Mouse (Mus musculus) heart, postnatal 36 days (tissue): Measurements from ENCODE around the gene Gigyf1. TPM values are rescaled to one million over a fixed set of nuclear protein-coding genes. Genes with fewer than 3 reads are reported as not detected.

Experiments used
- DNase-seq, 2 experiments: peaks; one replicate each; pipeline ENCODE4 v3.0.0; 2021 to 2022
- intact Hi-C: fragments of 180-260 bp; cut with DNase I; formaldehyde crosslinking; loops from one replicate; pipeline ENCODE4 v1.15.1; 2025
- total RNA-seq, 2 experiments: library from RNA; stranded (reverse); gene quantifications; 2 replicates each; pipeline ENCODE4 v1.2.3; 2021

The Gigyf1 gene
- total RNA-seq, 2 experiments from 2014 or later, result 29.5 to 35.4 TPM

DNA sequence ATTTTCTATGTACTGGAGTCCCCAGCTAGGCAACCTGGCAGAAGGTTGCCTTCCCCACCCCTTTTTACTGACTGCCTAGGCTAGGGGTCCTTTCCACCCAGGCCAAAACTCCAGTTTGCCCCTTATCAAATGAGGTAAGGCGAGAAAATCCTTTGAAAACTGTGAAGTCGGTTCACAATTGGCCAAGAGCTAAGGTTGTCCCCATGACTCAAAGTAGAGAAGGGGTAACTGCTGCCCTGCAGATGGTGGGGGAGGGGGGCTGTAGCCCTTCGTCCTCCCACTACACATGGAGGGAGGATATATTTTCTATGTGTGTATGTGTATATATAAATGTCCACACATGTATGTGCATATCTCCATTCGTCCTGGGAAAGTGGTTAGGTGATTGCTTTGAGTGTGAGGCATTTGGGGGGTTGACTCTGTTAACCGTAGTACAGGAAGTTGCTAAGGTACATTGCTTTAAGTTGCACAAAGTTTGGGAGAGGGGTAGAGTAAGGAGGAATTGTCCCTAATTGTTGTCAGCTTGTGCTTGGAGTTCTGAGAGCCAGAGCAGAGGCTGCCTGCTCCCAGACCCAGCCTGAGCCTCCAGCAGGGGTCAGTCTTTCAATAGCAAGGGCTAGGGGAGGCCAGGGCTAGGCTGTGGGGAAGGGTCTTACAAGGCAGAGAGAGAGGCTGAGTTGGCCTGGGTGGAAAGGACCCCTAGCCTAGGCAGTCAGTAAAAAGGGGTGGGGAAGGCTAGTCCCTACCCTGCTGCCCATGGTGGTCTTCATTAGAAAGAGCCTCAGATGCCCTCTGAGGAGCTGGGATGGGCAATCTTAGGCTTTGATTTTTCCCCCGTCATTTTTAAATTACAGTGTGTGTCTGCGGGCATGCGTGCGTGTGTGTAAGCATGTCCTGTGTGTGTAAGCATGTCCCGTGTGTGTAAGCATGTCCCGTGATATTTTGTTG lies 5.2 kb upstream of the Gigyf1 start:
- intact Hi-C loops, result loop anchor here (5.0 kb wide), 1 partner anchor 74 kb away; no protein-coding TSS in a partner anchor
- DNase-seq, result peak in 1 of 2 experiments; percentile 50

- no peak for DNase-seq
- intact Hi-C loops, result loop anchor here (5.0 kb wide), 1 partner anchor 73 kb away; no protein-coding TSS in a partner anchor
Observed at GRCm38 (mm10) chr5:137513951-137514721, 4.2 kb upstream of the Gigyf1 start.

DNA sequence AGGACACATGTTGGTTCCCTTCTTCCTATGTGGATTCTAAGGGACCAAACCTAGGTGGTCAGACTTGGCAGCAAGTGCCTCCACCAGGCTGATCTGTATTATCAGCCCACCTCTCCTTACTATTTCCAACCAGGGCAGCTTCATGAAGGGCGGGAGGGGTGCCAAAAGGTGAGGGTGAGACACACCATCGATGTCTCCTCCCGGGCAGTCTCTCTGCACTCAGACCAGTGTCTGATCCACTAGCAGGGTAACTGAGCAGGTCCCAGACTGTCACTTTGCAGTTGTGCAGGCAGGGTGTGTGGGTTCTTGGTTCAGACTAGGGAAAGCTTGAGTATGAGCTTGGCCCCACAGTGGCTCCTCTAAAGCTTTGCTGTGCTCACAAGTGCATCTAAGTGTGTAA lies 3.5 kb upstream of the Gigyf1 start:
- DNase-seq, result no peak
- intact Hi-C loops, result loop anchor here (5.0 kb wide), 1 partner anchor 72 kb away; no protein-coding TSS in a partner anchor

- DNase-seq, result no peak
- intact Hi-C loops, result loop anchor here (10.0 kb wide), 1 partner anchor 645 kb away; the partner anchor contains the start of gene Cops6
Observed at GRCm38 (mm10) chr5:137519691-137520550, 1.6 kb downstream of the Gigyf1 start.

GRCm38 (mm10) chr5:137521861-137522260 lies 3.5 kb downstream of the Gigyf1 start:
- intact Hi-C loops, result loop anchor here (10.0 kb wide), 1 partner anchor 643 kb away; the partner anchor contains the start of gene Cops6
- no peak for DNase-seq

DNA sequence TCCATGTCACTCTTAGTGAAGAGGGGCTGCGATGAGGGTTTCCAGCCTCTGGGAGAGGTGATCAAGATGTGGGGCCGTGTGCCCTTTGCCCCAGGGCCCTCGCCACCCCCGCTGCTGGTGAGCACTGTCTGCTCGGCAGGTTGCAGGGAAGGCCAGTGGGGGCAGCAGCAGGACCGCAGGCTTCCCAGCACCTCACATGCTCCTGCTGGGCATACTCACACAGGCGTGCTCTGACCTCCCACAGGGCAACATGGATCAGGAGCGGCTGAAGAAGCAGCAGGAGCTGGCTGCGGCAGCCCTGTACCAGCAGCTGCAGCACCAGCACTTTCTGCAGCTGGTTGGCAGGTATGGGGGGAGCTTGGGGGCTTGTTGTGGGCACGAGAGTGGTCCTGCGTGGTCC lies 4.4 kb downstream of the Gigyf1 start:
- DNase-seq, result no peak
- intact Hi-C loops, result loop anchor here (10.0 kb wide), 1 partner anchor 642 kb away; the partner anchor contains the start of gene Cops6

GRCm38 (mm10) chr5:137523396-137524250 lies 5.3 kb downstream of the Gigyf1 start:
- no peak for DNase-seq
- intact Hi-C loops, result loop anchor here (10.0 kb wide), 1 partner anchor 641 kb away; the partner anchor contains the start of gene Cops6

DNA sequence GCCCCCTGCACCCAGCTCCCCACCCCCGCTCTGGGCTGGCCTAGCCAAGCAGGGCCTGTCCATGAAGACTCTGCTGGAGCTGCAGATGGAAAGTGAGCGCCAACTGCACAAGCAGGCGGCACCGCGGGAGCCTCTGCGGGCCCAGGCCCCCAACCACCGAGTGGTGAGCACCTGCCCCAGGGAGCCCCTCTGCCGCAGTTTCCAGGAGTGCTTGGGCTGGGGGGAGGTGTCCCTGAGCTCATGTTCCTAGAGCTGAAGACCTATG lies 5.8 kb downstream of the Gigyf1 start:
- no peak for DNase-seq
- intact Hi-C loops, result loop anchor here (10.0 kb wide), 1 partner anchor 641 kb away; the partner anchor contains the start of gene Cops6

GRCm38 (mm10) chr5:137524671-137525070 lies 6.3 kb downstream of the Gigyf1 start:
- DNase-seq, result no peak
- intact Hi-C loops, result loop anchor here (10.0 kb wide), 1 partner anchor 640 kb away; the partner anchor contains the start of gene Cops6

DNA sequence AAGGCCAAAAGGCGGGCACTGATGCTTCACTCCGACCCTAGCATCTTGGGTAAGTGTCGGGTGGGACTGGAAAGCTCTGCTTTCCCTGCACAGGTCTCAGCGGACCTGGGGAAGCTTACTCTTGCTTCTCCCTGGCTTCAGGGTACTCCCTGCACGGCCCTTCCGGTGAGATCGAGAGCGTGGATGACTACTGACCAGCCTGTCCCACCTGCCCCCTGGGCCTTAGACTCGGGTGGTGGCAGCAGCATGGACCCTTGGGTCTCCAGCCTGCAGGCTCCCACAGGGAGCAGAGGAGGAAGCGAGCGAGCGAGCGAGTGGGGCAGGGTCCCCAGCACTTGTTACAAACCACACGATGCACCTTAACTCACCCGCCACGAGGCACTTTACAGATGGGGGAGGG lies 7.2 kb downstream of the Gigyf1 start:
- intact Hi-C loops, result loop anchor here (10.0 kb wide), 1 partner anchor 639 kb away; the partner anchor contains the start of gene Cops6
- no peak for DNase-seq

- peak in 1 of 2 experiments; percentile 36 for DNase-seq
- intact Hi-C loops, result loop anchor here (10.0 kb wide), 1 partner anchor 638 kb away; the partner anchor contains the start of gene Cops6
Observed at GRCm38 (mm10) chr5:137526192-137526936, 8.0 kb downstream of the Gigyf1 start.

DNA sequence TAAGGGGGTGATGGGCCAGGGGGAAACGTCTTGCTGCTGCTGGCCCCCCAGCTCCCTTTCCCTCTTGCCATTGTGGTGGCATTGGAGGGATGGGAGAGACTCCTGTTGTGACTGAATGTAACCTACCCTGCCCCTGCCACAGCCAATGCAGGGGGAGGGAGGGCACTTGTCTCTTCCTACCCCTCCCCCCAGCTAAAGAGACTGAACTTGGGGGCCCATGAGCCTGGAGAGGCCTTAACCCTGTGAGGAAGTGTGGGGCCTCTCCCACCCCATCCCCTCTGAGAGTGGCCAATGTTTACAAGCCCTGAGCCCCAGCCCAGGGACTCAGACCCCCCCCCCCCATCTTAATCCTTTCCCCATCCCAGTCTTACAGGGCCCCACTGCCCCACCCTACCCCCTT lies 9.1 kb downstream of the Gigyf1 start:
- DNase-seq, result no peak
- intact Hi-C loops, result loop anchor here (10.0 kb wide), 1 partner anchor 637 kb away; the partner anchor contains the start of gene Cops6

GRCm38 (mm10) chr5:137528247-137528968 lies 10.1 kb downstream of the Gigyf1 start:
- DNase-seq, result no peak

DNA sequence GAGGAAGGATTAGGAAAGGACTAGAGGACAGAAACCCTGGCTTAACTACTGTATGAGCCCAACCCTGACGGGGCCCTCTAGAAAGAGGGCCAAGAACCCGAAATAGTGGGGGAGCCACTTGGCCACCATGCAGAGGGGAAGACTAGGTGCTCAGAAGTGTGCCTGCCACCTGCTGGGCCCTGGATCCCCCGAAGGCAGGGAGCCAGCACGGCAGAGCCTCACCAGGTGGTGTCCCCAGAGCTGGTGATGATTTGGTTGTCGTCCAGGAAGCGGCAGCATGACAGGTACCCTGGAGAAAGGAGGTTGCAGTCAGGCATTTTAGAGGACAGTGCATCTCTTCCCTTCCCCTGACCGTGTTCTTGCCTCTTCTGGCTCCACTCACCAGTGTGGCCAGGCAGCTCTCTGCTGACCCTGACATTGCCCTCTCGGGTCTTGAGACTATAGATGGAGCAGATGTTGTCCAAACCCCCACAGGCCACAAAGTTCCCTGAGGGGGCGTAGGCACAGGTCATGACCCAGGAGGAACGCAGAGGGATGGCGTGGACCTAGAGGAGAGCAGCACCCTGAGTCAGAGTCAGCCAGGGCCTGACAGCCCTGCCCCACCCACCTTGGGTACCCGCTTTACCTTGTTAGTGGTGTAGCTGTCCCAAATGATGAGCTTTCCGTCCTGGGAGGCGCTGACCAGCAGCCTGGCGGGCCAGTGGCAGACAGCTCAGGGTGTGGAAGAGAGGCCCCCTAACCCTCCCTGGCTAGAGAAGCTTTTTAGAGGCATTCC lies 11.1 kb downstream of the Gigyf1 start:
- intact Hi-C loops, result loop anchor here (10.0 kb wide), 1 partner anchor 635 kb away; the partner anchor contains the start of gene Cops6
- no peak for DNase-seq

More at GRCm38 (mm10) chr5:137528247-137528968, 10.1 kb downstream of the Gigyf1 start:
- intact Hi-C loops, result loop anchor here (10.0 kb wide), 1 partner anchor 636 kb away; the partner anchor contains the start of gene Cops6

DNA sequence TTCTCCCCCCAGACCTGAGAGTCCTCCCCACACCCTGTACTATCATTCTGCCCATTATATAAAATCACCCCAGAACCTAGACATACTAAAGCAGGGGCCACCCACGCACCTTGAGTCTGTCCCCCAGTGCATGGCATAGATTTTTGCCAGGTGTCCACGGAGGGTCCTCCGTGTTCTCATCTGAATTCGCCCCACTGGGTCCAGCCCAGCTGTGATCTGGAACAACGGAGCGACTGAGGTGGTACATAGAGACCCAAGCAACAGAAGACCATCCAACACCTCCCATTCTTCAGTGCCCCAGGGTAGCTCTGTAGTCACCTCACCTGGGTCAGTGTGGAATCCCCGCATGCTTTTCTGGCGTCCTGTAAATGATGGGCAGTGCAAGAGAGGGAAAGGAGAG lies 11.7 kb downstream of the Gigyf1 start:
- intact Hi-C loops, result loop anchor here (5.0 kb wide), 1 partner anchor 178 kb away; the partner anchor contains the start of gene Ephb4
- no peak for DNase-seq
